Mouse (Mus musculus) neural tube, embryonic 13.5 days (tissue): Measurements from ENCODE around the gene Ddn. TPM values are rescaled to one million over a fixed set of nuclear protein-coding genes. Genes with fewer than 3 reads are reported as not detected.

Source experiments
- polyA plus RNA-seq: library from polyadenylated mRNA; unstranded; fragments of >200 nt; fragmentation: Nextera tagmentation; extraction: Ambion mirVana; gene quantifications from 2 replicates; pipeline ENCODE4 v1.2.1, GENCODE M21; 2015

Gene Ddn
- polyA plus RNA-seq, 1 experiment from 2014 or later: 0.50 TPM

Other genes starting within 250 kb of the Ddn start
- 68.7 and 76.3 TPM in 2 replicates for gene Ccnt1, start 238.6 kb downstream of the Ddn start, polyA plus RNA-seq
- gene 4930415O20Rik, start 238.5 kb downstream of the Ddn start, polyA plus RNA-seq: not detected in 2 replicates
- 10.4 and 10.7 TPM in 2 replicates for gene Adcy6, start 199.4 kb downstream of the Ddn start, polyA plus RNA-seq
- gene Cacnb3, start 178.7 kb downstream of the Ddn start, polyA plus RNA-seq: 124 and 137 TPM in 2 replicates
- 20.5 and 21.7 TPM in 2 replicates for gene Ddx23, start 146.6 kb downstream of the Ddn start, polyA plus RNA-seq
- 6.2 and 7.4 TPM in 2 replicates for gene Rnd1, start 132.0 kb downstream of the Ddn start, polyA plus RNA-seq
- 2.2 and 4.1 TPM in 2 replicates for gene Ccdc65, start 101.3 kb downstream of the Ddn start, polyA plus RNA-seq
- gene Fkbp11, start 81.3 kb downstream of the Ddn start, polyA plus RNA-seq: 8.1 and 10.9 TPM in 2 replicates
- gene Arf3, start 46.3 kb downstream of the Ddn start, polyA plus RNA-seq: 71.9 and 74.9 TPM in 2 replicates
- gene Wnt10b, start 31.3 kb downstream of the Ddn start, polyA plus RNA-seq: not detected in 2 replicates
- 3.6 and 3.9 TPM in 2 replicates for gene Wnt1, start 19.6 kb downstream of the Ddn start, polyA plus RNA-seq
- 71.8 and 79.4 TPM in 2 replicates for gene Prkag1, start 22.0 kb upstream of the Ddn start, polyA plus RNA-seq
- gene Kmt2d, start 61.7 kb upstream of the Ddn start, polyA plus RNA-seq: 9.7 and 10.8 TPM in 2 replicates
- 27.8 and 33.3 TPM in 2 replicates for gene Rhebl1, start 85.0 kb upstream of the Ddn start, polyA plus RNA-seq
- 3.1 and 4.3 TPM in 2 replicates for gene Dhh, start 89.0 kb upstream of the Ddn start, polyA plus RNA-seq
- gene Lmbr1l, start 108.7 kb upstream of the Ddn start, polyA plus RNA-seq: 34.9 and 39.0 TPM in 2 replicates
- gene Tuba1b, start 125.1 kb upstream of the Ddn start, polyA plus RNA-seq: 1,062 and 1,121 TPM in 2 replicates
- not detected in 2 replicates for gene Gm49450, start 144.1 kb upstream of the Ddn start, polyA plus RNA-seq
- gene Tuba1a, start 144.2 kb upstream of the Ddn start, polyA plus RNA-seq: 13,124 and 14,228 TPM in 2 replicates
- 25.6 and 29.7 TPM in 2 replicates for gene Tuba1c, start 220.4 kb upstream of the Ddn start, polyA plus RNA-seq
- 268 and 371 TPM in 2 replicates for gene Prph, start 245.7 kb upstream of the Ddn start, polyA plus RNA-seq